Mouse (Mus musculus) testis, postnatal 14 days (tissue): ENCODE results near the gene Ubqln5.

Experiments
- DNase-seq: peaks from one replicate; pipeline ENCODE4 v3.0.0; 2021; ENCODE audit warnings: low spot score

Gene Ubqln5

GRCm38 (mm10) chr7:104129726-104130125 lies at the start of gene Ubqln5:
TSS of gene Ubqln5 (minus strand) at chr7:104129826.
- DNase-seq: no peak

- DNase-seq: no peak
These were observed 49.4 kb upstream of the Ubqln5 start for GRCm38 (mm10) chr7:104179074-104179473.

GRCm38 (mm10) chr7:104178422-104179054 lies 48.9 kb upstream of the Ubqln5 start:
- no peak for DNase-seq

- no peak for DNase-seq
These were observed 45.5 kb upstream of the Ubqln5 start for GRCm38 (mm10) chr7:104175085-104175484.

GRCm38 (mm10) chr7:104169634-104170204 lies 40.1 kb upstream of the Ubqln5 start:
- DNase-seq: no peak

- no peak for DNase-seq
These were observed 37.5 kb upstream of the Ubqln5 start for GRCm38 (mm10) chr7:104167105-104167504.

- no peak for DNase-seq
These were observed 20.8 kb upstream of the Ubqln5 start, which contains the start of gene Ubqlnl for GRCm38 (mm10) chr7:104150456-104150855. TSS of gene Ubqlnl (minus strand) at chr7:104150556.

- no peak for DNase-seq
These were observed 13.6 kb upstream of the Ubqln5 start, which contains the start of gene Ubqln3 for GRCm38 (mm10) chr7:104143179-104143578. TSS of gene Ubqln3 (minus strand) at chr7:104143279.

- no peak for DNase-seq
These were observed 7.7 kb upstream of the Ubqln5 start, which contains the start of gene Olfr643 for GRCm38 (mm10) chr7:104137305-104137704. TSS of gene Olfr643 (minus strand) at chr7:104137405.

GRCm38 (mm10) chr7:104104757-104104972 lies 25.0 kb downstream of the Ubqln5 start, which contains the start of gene Olfr646:
TSS of gene Olfr646 (plus strand) at chr7:104104873.
- DNase-seq: no peak

- no peak for DNase-seq
These were observed 25.5 kb downstream of the Ubqln5 start for GRCm38 (mm10) chr7:104103913-104104756.

GRCm38 (mm10) chr7:104085365-104085764 lies 44.3 kb downstream of the Ubqln5 start, which contains the start of gene Olfr645:
TSS of gene Olfr645 (minus strand) at chr7:104085465.
- DNase-seq: no peak
